Mouse (Mus musculus): ENCODE results near the gene Pdzd8.

- no peak for TF ChIP-seq CTCF (IDR thresholded peaks at IDR 0.05; ENCODE audit: low read depth, low read length)
- TF ChIP-seq POLR2A (IDR thresholded peaks at IDR 0.05; ENCODE audit: borderline replicate concordance, low read depth, low read length) = no peak
Measured at GRCm38 (mm10) chr19:59387178-59387577, 41.6 kb upstream of the Pdzd8 start.

Data from bone marrow macrophage, adult 2 months (primary cell).